Mouse (Mus musculus) kidney, adult 2 months (tissue): Measurements from ENCODE around the gene Lmo7. TPM values are rescaled to one million over a fixed set of nuclear protein-coding genes. Genes with fewer than 3 reads are reported as not detected.

Source experiments
- DNase-seq: peaks from one replicate; pipeline ENCODE4 v3.0.0; 2021
- H3K27ac ChIP-seq: fragments of 200-500 bp; 2 replicates; pipeline ENCODE4 v1.5.1; 2012; ENCODE audit warnings: low read depth, low read length, control low read depth, inconsistent platforms; ENCODE audit not compliant: insufficient read depth
- H3K27me3 ChIP-seq: fragments of 200-500 bp; replicated peaks from 2 replicates; pipeline ENCODE4 v1.6.1; 2012; ENCODE audit warnings: mild to moderate bottlenecking, moderate library complexity, low read length, inconsistent platforms; ENCODE audit not compliant: control insufficient read depth, insufficient read depth
- H3K36me3 ChIP-seq: fragments of 200-500 bp; 2 replicates; pipeline ENCODE4 v1.6.1; 2012; ENCODE audit warnings: mild to moderate bottlenecking, moderate library complexity, low read length, inconsistent platforms; ENCODE audit not compliant: control insufficient read depth, insufficient read depth
- H3K4me1 ChIP-seq: fragments of 200-500 bp; 2 replicates; pipeline ENCODE4 v1.6.1; 2011; ENCODE audit warnings: low read length; ENCODE audit not compliant: control insufficient read depth, insufficient read depth
- H3K4me3 ChIP-seq: fragments of 200-500 bp; 2 replicates; pipeline ENCODE4 v1.5.1; 2011; ENCODE audit warnings: mild to moderate bottlenecking, low read depth, low read length, control low read depth; ENCODE audit not compliant: insufficient read depth
- CTCF ChIP-seq: fragments of 200-500 bp; conservative IDR thresholded peaks from 2 replicates; pipeline ENCODE4 v1.5.1; 2011; ENCODE audit warnings: low read depth, mild to moderate bottlenecking, control low read depth, low read length, moderate library complexity, mixed read lengths; ENCODE audit not compliant: insufficient read depth, insufficient read length
- POLR2A ChIP-seq: fragments of 200-500 bp; IDR thresholded peaks from one replicate; pipeline ENCODE4 v1.6.1; 2011; ENCODE audit warnings: low read depth, low read length, control low read depth
- WGBS: fragments of 180-500 bp; shearing (Covaris S2); methylation state at CpG from one replicate; pipeline ENCODE4 v1.1.7; 2018; 5-methylcytosine and 5-hydroxymethylcytosine counted together
- polyA plus RNA-seq: library from polyadenylated mRNA; depleted of rRNA; stranded (reverse); fragments of >200 nt; gene quantifications from 2 replicates; pipeline ENCODE4 v1.2.3, GENCODE M21; 2012

Gene Lmo7
- polyA plus RNA-seq, 1 experiment: 40.0 TPM

DNA sequence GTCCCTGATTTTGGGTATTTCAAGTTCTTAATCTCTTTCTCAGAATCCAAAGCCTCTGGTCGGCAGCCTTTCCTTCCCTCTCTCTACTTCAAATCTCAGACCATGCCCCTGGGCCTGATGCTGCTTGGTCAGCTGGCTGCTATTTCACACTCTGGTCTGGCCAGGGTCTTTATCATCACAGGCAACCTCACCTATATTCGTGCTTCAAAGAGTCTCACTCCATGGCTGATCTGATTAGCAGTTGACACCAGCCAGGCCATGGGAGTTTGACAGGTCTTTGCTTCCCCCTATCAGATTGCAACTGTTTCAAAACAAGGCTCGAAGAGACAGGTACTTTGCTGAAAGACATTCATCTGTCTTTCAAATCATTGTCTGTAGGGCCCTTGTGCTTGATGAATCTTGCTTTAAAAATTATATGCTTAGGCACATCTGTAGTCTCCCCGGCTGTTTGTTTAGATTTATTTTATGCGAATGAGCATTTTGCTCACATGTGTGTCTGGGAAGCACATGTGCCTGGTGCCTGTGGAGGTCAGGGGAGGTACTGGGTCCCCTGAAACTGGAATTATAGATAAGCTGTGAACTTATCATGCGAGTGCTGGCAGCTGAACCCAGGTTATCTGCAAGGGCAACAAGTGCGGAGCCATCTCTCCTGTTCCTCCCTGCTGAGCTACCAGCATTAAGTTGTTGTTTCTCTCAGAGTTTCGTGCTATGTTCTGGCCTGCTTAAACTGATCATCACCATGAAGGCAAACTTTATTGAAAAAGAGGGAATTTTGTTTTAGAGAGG lies 116.5 kb downstream of the Lmo7 start:
- no peaks in the 10 kb centered on the region for H3K36me3 ChIP-seq
- no peak overlapping the region for H3K27ac ChIP-seq
- H3K27me3 ChIP-seq: no peaks in the 10 kb centered on the region
- H3K4me1 ChIP-seq: peaks cover 24% of the 10 kb centered on the region; the same call in 1 of the 2 replicates
- 68% methylated on average over 8 of the region's 8 CpGs for WGBS
- H3K4me3 ChIP-seq: no peak overlapping the region
- DNase-seq: no peak
- TF ChIP-seq CTCF (no peak), POLR2A (no peak)

DNA sequence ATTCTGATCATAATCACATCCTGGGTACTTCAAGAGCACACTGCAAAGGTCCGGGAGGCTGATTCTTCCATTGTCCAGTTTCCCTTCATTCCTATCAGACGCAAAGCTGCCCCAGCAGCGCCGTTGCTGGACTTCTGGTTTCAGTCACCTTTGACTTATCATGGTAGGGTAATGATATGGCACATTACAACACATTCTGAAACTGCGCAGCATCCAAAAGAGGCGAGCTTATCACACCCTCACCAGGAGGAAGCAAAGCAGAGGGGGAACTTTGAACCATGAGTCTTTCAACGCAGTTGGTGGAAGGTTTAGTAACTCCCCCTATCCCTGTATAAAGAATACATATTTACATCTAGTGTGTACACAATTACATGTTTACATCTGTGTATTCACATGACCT lies 117.8 kb downstream of the Lmo7 start:
- no peak for TF ChIP-seq CTCF
- TF ChIP-seq POLR2A: no peak
- Histone ChIP-seq H3K27ac (no peak overlapping the region), H3K4me3 (no peak overlapping the region), H3K4me1 (peaks cover 28% of the 10 kb centered on the region; the same call in 1 of the 2 replicates), H3K36me3 (no peaks in the 10 kb centered on the region), H3K27me3 (no peaks in the 10 kb centered on the region)
- no peak for DNase-seq
- 83% methylated on average over 7 of the region's 7 CpGs for WGBS

GRCm38 (mm10) chr14:101852584-101853195 lies 122.9 kb downstream of the Lmo7 start:
- TF ChIP-seq POLR2A (no peak), CTCF (no peak)
- DNase-seq: peak; percentile 79
- WGBS: 31% methylated on average over 6 of the region's 6 CpGs
- Histone ChIP-seq H3K27me3 (no peaks in the 10 kb centered on the region), H3K36me3 (no peaks in the 10 kb centered on the region), H3K4me1 (peaks cover 35% of the 10 kb centered on the region), H3K4me3 (no peak overlapping the region), H3K27ac (peak overlapping the region; percentile 81)

GRCm38 (mm10) chr14:101853207-101853606 lies 123.5 kb downstream of the Lmo7 start:
- Histone ChIP-seq H3K27me3 (no peaks in the 10 kb centered on the region), H3K36me3 (no peaks in the 10 kb centered on the region), H3K4me3 (no peak overlapping the region), H3K27ac (no peak overlapping the region), H3K4me1 (peaks cover 35% of the 10 kb centered on the region)
- 67% methylated on average over 1 of the region's 1 CpGs for WGBS
- no peak for DNase-seq
- TF ChIP-seq POLR2A (no peak), CTCF (no peak)

- TF ChIP-seq POLR2A: no peak
- TF ChIP-seq CTCF: no peak
- 32% methylated on average over 4 of the region's 4 CpGs for WGBS
- H3K36me3 ChIP-seq: no peaks in the 10 kb centered on the region
- DNase-seq: peak; percentile 82
- H3K4me1 ChIP-seq: peaks cover 32% of the 10 kb centered on the region
- no peaks in the 10 kb centered on the region for H3K27me3 ChIP-seq
- H3K4me3 ChIP-seq: no peak overlapping the region
- no peak overlapping the region for H3K27ac ChIP-seq
These were observed 124.0 kb downstream of the Lmo7 start for GRCm38 (mm10) chr14:101853722-101854121.

- WGBS: 67% methylated on average over 3 of the region's 3 CpGs
- Histone ChIP-seq H3K4me1 (peaks cover 29% of the 10 kb centered on the region), H3K27ac (peak overlapping the region; percentile 51), H3K4me3 (no peak overlapping the region), H3K27me3 (no peaks in the 10 kb centered on the region), H3K36me3 (no peaks in the 10 kb centered on the region)
- DNase-seq: no peak
- TF ChIP-seq POLR2A (no peak), CTCF (no peak)
These were observed 124.5 kb downstream of the Lmo7 start for GRCm38 (mm10) chr14:101854226-101854625.

GRCm38 (mm10) chr14:101859305-101859886 lies 129.6 kb downstream of the Lmo7 start:
- Histone ChIP-seq H3K36me3 (no peaks in the 10 kb centered on the region), H3K27ac (peak overlapping the region; percentile 95), H3K4me1 (peaks cover 31% of the 10 kb centered on the region), H3K27me3 (no peaks in the 10 kb centered on the region), H3K4me3 (no peak overlapping the region)
- DNase-seq: peak; percentile 94
- TF ChIP-seq CTCF (no peak), POLR2A (no peak)
- 19% methylated on average over 8 of the region's 8 CpGs for WGBS
